Mouse (Mus musculus): ENCODE measurements around the gene Hoxc12.

DNA sequence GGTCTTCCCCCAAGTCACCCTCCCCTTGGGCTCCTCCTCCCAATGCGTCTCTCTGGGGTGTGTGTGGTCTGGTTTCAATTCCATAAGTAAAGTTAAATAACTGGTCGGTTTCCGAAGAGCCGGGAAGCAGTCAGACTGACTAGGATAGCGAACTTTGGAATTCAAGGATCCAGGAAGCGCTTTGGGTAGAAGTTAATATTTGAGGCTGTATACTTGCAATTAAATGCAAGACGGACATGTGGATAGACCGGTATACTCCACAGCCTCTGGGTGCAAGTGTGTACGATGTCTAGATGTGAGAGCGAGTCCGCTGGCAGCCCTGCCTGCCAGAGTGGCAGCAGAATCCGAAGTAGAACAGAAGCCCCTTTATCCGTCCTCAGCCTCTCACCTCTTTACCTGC, 25.9 kb downstream of the Hoxc12 start:
- TF ChIP-seq CTCF (IDR thresholded peaks at IDR 0.05), result no peak
- TF ChIP-seq POLR2A (IDR thresholded peaks at IDR 0.05; ENCODE audit: insufficient read depth, low read depth, low read length), result no peak
- no peak for TF ChIP-seq EP300 (IDR thresholded peaks at IDR 0.05; ENCODE audit: insufficient read depth, low read depth, low read length)
